Mouse (Mus musculus): ENCODE measurements around the gene Mast4.

The Mast4 gene

DNA sequence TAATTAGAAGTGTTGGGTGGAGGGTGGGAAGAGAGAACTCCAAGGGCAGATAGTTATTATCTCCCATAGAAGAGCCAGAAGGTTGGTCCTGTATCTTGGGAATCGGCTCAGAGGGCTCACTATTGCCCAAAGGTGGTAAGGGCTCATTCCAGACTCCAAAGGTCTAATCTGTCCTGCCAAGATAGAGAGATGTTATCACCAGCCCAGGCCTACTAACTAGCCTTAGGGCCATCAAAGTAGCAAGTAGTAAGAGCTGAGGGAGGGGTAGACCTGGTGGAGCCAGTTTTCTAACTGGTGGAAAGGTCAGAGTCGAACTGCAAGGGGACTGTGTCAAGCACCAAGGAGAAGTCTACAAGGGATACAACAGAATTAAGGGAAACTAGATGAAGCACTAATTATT lies 470.2 kb downstream of the Mast4 start:
- DNase-seq (ENCODE audit: low spot score), result no peak

DNA sequence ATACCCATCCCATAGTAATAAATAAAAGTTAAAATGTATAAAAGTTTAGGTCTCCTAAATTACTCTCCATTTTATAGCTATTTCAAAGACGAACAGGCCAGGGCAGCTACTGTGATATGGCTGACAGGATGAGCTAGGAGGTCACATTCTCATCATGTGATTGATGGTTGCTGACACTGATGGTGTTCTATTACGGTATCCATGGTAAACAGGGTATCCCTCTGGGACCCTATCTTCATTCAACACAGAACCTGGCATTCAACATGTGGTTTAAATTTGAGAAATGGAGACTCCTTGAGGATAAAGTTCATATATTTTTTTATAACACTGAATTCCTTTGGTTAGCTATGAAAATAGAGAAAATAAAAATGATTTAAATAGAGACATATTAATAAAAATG lies 471.3 kb downstream of the Mast4 start:
- peak; percentile 21 for DNase-seq (ENCODE audit: low spot score)

DNA sequence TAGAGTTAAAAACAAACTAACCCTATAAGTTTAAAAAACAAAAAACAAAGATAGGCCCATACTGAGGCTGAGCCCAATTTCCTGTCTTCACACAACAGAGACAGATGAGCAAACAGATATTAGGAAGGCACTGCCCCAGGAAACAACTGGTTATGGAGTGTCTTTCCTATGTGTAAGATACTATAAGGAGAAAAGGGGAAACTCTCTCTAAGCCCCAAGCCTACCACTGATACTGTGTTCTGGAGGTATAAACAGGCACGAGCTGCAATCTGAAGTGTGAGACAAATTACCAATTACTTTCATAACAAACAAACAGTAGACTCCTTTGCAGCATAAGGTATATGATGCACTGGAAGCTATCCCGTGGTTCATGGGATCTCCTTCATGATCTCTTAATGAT lies 471.9 kb downstream of the Mast4 start:
- DNase-seq (ENCODE audit: low spot score), result no peak

DNA sequence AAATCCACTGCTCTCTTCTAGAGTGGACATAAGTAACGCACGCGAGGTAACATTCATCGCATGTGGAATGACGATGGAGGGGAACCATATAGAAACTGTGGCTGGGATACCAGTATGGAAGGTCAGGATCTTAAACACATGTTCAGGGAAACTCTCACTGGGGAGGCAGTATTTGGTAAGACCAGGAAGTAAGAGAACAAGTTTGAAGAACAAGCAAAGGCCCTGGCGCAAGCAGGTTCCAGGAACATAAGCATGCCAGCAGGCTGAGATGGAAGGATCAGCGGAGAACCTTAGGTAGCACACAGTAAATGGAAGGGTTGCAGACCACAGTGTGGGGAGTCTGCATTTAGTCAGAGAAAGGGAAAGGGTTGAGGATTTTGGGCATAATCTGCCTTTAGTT lies 473.6 kb downstream of the Mast4 start:
- no peak for DNase-seq (ENCODE audit: low spot score)

DNA sequence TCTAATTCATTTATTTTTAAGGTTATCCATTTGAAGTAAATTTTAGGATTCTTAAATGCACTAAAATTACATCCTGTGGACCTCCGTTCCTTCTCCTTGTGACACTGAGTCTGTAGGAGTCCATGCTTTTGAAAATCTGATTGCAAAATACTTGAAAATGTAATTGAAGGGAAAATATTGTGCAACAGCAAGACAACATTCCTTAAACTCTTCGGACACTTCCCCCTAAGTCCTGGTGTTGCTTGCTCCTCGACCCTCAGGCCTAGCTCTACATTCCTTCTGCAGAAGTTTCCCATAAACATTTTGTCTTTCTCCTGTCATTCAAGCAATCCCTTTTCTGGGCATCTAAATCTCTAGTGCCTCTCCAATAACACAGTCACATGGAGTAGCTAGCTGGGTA lies 474.2 kb downstream of the Mast4 start:
- peak; percentile 22 for DNase-seq (ENCODE audit: low spot score)

DNA sequence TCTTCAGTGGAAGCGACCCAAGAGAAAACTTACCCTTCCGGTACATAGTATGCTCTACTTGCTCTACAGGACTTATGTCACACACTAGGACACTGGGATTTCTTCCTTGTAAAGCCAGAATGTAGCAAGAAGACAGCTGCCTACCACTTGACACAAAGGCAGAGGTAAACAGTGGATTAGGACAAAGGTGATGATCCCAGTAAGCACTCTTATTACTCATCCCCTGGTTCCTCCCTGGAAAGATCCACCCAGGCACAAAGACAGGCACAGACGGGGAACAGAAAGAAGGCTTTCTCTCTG lies 476.8 kb downstream of the Mast4 start:
- peak; percentile 45 for DNase-seq (ENCODE audit: low spot score)

DNA sequence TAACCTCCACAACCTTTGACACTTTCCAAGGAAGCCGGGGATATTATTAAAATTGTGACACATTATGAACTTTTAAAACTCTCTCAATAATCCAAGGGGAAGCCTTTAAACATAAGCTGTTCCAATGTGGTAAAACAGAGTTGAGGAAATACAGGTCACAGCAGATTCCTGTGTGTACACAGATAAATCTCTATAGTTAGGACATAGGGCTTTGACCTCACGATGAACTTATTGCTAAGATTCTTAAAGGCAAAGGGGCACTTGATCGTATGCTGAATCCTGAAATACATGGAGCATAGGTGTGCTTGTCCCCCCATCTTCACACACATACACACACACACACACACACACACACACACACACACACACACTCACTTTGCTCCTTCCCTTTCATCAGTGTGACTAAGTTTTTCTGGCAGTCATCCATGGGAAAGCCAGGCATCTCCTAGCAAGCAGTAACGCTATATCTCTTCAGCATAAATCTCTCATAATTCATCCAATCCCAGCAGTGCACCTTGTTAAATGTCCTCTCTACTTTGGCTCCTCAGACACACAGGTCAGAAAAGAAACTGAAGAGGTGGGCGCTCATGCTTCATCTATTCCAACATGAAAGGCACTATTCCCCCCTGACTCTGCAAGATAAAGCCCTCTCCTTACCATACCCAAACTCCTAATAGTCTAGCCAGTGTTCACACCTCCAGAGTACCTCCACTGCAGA lies 477.3 kb downstream of the Mast4 start:
- peak; percentile 43 for DNase-seq (ENCODE audit: low spot score)

DNA sequence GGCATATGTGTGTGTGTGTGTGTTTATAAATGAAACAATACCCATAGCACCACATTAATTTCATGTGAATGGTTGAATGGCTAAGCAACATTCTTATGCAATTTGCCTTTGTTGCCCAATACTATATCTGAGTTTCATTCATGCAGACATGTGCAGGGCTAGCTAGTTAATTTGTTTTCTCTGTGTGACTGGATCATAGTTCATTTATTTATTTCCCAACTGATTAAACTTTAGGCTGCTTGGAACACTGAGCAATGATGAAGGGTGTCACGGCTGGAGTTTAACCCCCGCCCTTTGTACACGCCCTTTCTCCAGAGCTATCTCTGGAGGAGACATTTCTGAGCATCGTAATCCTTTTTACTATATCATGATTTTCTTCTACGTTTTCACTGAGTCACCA lies 481.4 kb downstream of the Mast4 start:
- peak; percentile 73 for DNase-seq (ENCODE audit: low spot score)

DNA sequence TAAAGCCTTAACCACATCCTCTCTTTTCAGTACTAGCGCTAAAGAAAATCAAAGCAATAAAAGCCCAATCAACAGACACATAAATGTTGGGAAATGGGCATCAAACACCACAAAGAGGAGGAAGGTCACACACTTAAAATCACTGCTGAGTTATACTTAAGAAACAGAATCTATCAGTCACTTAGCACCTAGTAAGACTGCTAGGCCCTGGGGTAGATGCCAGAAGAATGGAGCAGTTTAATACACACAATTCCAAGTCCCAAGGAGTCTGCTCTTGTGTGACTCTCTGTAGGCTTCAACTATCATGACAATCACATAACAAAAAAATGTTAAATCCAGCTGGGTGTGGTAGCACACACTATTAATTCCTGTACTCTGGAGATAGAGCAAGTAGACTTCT lies 483.0 kb downstream of the Mast4 start:
- DNase-seq (ENCODE audit: low spot score), result no peak

DNA sequence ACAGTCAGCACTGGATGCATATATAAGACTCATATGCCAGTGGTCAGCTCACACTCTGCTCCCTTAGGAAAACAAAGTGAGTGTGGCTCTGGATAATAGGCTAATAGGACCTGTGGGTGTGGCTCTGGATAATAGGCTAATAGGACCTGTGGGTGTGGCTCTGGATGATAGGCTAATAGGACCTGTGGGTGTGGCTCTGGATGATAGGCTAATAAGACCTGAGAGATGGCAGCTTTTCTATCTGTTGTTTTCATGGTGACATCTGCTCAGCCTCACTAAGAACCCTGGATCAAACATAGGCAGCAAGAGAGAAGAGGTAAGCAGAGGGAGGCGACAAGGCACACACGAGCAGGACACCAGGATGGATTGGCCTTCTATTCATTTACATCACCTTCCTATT lies 483.7 kb downstream of the Mast4 start:
- DNase-seq (ENCODE audit: low spot score), result no peak

DNA sequence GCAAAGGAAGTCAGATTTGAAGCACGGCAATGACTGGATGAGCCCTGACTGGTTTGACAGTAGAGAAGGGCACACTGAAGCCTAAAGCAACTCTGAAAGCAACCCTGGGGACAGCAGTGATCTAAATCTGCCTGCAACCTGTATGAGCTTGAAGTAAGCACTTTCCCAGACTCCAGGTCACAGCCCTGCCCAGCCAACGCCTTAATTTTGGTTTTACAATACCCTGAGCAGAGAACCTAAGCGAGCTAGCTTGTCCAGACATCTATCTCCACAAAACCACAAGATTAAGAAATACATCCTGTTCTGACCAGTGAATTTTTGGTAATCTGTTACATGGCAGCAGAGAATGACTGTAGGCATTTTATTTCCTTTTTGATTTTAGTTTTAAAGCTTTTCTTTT lies 485.2 kb downstream of the Mast4 start:
- DNase-seq (ENCODE audit: low spot score), result no peak

DNA sequence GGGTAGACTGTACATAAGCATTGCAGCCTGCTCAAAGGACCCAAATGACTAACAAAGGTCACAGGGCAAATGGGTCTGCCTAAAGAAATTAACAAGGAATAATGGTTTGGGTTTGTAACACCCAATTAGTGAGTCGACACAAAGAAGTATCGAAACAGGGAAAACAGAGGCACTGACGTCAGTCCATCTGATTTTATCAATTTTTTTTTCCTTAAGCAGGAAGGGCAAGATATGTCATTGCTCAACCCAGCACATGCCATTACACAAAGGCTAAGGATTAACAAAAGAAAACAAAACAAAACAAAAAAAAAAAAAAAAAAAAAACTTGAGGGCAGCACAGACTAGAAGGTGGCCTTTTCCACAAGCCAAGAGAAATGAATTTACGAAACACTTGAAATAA lies 487.8 kb downstream of the Mast4 start:
- no peak for DNase-seq (ENCODE audit: low spot score)

DNA sequence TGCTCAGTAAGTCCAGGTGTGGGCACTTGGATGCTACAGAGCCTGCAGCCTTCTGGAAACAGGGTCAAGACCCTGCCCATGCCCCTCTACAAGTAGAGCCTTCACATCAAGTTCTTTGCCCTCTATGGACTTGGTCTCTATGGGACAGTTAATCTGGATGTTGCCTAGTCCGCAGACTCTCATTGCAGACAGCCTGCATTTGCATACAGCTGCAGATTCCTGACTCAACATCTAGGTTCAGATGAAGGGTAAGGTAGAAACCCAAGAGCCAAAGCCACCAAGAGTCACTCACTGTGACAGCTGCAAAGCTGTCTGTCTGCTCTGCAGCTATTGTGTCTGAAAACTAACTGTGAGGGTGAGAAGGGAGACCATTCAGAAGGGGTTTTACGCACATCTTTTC lies 491.6 kb downstream of the Mast4 start:
- DNase-seq (ENCODE audit: low spot score), result no peak

DNA sequence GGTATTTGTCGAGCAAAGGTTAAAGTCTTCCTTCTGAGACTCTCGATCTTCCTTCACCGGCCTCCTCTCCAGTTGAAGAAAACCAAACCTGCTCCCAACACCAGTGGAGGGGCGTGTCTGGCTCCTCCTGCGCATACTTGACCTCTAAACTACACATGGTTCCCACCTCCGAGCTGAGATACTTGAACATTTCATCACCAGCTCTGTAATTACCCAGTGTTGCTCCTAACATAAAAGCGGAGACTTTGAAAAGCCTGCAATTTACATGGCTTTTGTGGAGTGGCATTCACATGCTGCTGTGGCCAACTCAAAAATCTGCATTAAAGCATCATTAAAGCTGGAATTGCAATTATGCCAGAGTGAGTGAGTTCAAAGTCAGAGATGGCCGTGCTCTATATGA lies 492.1 kb downstream of the Mast4 start:
- DNase-seq (ENCODE audit: low spot score), result no peak

DNA sequence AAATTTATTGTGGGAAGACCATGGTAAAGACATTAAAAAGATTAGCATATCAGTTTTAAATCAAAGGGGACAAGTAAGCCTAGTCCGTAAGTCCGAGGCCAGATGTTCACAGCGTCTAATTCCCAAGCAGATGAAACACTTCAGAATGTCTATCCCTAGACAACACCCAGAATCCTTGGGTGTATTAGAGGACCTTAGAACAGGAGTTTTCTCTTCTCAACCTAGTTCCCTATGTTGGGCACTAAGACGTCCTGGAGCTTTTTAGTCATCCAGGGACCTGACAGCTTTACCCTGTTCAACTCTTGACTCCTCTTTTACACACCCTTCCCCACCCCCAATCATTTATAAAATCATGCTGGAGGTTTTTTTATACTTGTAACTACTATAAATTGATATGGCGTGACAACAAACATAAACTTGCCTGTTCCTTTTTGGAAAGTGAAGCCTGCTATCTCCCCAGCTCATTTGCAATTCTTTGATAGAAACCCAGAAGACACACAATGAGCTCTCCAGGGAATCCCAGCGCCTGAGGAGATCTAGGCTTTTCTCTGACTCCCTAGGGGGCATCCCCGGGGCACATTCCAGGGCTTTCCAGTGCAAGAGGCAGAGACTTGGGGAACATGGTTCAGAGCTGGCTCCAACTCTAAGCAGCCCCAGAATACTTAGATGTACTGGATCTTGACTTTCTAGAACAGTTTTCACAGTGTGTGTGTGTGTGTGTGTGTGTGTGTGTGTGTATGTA lies 494.4 kb downstream of the Mast4 start:
- DNase-seq (ENCODE audit: low spot score), result peak; percentile 25

DNA sequence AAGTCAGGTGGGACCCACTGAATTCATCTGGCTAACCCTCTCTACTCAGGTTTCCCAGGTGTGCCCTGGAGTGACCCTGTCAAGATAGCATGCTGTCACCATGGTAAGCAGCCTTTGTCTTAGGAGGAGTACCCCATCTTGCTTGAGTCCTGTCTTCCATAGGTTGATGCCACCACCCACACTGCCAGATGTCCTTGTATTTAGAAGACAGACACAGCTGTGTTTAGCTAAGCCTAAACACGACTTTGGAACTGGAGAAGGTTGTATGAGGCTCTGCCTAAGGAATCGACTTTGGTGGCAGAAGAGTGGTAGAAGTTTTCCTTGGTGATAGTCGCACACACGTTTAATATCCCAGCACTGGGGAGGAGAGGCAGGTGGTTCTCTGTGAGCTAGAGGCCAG lies 496.9 kb downstream of the Mast4 start:
- no peak for DNase-seq (ENCODE audit: low spot score)

DNA sequence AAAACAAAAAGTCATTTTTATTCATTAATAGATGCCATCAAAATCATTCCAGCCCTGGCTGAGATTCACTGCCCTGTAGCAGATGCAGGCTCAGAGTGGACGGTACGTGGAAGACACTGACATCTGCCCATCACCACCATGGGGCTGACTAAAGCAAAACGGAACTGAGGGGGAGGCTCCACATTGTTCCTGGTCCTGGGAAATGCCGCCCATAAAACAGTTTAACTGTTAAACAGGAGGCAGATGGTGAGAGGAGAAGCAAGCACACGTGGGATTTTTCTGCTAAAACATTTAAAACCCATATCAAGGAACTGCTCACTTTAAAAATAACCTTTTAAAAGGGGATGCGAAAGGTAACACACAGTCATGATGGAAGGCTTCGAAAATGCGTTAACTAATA lies 499.0 kb downstream of the Mast4 start:
- no peak for DNase-seq (ENCODE audit: low spot score)

DNA sequence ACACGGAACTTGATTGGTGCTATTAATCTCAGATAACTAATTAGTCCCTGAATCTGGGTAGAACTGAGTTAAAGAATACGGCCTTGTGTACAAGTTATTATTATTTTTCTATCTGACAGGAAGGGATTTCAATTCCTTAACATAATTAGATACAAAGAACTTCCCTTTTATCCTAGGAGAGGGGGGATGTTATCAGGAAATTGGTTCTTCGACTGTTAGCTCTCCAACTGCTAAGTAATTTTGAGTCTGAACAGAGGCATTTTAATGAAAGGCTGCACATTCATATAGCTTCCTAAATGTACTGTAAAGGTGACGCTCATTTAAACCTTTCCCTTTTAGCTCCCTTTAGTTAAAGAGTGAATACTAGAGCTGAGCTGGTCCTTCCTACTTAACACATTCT lies 516.0 kb downstream of the Mast4 start:
- DNase-seq (ENCODE audit: low spot score), result no peak

DNA sequence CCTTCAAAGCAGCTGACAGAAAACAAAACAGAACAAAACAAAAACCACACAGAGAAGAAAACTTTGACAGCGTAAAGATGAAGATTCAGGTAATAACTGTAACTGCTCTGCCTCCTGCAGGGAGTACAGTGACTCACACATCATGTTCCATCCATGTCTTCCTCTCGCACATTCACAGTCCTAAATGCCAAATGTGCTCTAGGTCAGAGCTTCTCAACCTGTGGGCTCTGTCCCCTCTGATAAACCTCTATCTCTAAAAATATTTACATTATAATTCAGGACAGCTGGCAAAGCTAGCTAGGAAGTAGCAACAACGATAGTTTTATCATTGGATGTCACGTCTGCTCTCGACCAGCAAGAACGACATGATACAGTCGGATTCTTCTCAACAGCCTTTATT lies 517.6 kb downstream of the Mast4 start:
- DNase-seq (ENCODE audit: low spot score), result no peak

DNA sequence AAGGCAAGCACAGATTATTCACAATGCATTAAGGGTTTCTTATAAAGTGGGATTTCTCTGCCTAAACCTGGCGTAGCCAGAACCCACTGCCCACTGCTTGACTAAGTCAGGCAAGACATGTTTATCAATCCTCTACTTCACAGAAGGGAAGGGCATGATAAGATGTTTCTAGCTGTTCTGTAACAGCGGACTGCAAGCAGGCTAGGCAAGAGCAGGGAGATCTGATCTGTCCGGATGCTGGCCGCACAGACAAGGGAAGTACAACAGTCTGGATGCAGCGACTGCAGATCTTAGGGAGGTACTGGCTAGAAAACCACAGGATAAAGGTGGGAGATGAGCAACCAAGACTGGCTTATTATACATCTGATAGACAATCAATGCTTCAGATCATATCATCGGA lies 519.1 kb downstream of the Mast4 start:
- DNase-seq (ENCODE audit: low spot score), result no peak

DNA sequence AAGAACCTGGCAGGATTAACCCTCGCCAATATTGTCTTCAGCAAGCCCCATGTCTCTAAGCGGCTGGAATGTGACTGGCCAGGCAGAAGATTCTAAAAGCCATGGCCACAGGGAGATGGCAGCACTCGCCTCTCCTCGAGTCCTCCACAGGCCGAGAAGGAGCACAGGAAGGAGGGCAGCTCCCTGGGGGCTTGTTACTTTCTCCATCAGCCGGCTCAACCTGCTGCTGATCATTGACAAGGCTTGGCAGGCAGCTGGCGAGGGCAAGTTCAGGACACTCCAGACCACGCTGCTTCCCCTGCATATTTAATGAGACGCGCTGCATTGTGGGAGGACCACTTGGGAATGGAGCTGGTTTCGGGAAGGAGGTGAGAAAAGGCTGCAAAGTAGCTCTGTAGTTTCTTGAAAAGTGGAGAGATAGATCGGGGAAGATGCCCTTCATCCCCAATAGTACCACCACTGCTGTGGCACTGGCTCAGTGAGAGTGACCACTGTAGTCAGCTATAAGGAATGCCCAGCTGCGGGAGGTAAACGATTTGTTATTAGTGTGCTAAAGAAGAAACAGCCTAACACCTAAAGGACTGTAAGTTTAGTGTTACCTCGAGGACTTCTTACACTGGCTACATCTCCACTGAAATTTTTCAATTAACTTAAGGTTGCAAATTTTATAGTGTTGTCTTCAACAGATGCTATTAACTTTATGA lies 523.0 kb downstream of the Mast4 start:
- no peak for DNase-seq (ENCODE audit: low spot score)

DNA sequence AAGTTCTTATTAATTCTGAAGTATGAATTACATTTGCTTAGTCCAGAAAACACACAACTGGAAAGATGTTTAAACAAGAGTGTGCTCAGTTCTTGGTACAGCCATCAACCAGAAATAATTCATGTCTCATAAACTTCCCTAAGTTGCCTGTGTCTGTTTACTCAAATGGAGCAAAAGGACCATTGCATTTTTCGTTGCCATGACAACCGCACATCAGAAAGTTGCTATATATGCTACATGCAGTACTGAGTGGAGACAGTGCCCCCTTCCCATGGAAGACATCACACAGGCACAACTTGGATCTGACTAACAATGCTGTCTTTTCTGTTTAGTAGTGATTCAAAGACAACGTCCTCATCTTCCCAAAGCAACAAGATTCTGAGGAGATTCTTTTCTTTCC lies 527.6 kb downstream of the Mast4 start:
- DNase-seq (ENCODE audit: low spot score), result no peak

DNA sequence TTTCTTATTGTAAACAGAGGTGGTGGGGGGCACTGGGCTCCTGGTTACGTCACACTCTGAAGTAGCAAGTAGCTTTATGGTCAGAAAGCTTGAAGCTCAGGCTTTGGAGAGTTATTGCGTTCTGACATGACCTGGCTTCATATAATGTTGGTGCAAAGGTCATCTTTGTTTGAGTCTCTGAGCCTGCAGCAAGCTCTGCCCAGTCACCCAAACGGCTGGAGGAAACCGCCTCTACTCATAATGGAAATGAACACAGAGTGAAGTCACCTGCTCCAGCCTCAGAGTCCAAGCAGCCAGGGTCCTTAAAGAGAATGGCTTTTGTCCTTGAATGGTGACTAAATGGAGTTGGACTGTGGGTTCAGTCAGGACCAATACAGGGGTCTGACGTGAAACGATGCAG lies 529.1 kb downstream of the Mast4 start:
- peak; percentile 11 for DNase-seq (ENCODE audit: low spot score)

DNA sequence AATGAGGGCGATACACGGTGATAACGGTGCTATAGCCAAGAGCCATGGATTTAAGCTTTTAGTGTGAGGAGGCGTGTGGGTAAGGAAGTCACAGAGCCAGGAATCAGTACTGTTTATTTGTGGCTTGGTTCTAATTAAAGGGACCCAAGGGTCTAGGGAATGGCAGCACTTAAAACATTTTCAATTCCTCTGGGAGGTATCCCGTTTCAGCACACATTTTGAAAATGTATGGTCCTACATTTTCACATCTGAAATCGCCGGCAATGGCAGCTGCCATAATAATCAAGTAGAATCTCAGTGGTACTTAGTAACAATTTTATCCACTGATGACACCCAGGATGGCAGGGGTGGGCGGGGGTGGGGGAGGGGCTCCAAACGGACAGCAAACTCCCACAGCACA lies 531.1 kb downstream of the Mast4 start:
- no peak for DNase-seq (ENCODE audit: low spot score)

Data from adipocyte (in vitro differentiated cells).